Mouse (Mus musculus): ENCODE measurements at regions not wholly inside any gene's neighbourhood (a gene's known extent, or its start where the extent isn't known, plus 50 kb on each side); places are given as distances from the start of the nearest gene placed in this dataset.

DNA sequence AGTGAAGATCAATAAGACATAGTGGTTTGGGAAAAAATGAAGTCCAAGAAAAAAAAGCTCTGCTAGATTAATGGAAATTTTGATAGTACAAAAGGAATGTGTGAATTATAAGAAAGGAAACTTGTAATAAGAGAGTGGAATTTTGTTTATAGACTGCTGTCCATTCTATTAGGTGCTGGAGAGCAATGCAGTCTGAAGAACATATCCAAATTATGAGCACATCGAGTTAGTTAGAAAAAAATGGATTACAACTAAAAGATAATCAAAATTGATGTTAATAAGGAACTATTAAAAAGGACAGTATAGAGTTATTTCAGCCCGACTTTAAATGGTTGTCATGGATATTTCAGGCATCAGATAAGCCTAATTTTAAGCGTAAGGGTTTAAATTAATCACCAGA, 98.2 kb upstream of the Nox4 start:
- Histone ChIP-seq H3K4me2 (replicated peaks; ENCODE audit: low read depth, low read length) (no peak overlapping the region), H3K36me3 (ENCODE audit: control insufficient read depth, insufficient read depth, low read length) (no peaks in the 10 kb centered on the region), H3K9me3 (ENCODE audit: control insufficient read depth, low read length) (no peaks in the 10 kb centered on the region), H3K4me1 (replicated peaks; ENCODE audit: control insufficient read depth, insufficient read depth, low read length) (no peaks in the 10 kb centered on the region), H3K9ac (ENCODE audit: low read depth, low read length) (no peak overlapping the region), H3K4me3 (ENCODE audit: low read depth, low read length) (no peak overlapping the region), H3K27me3 (ENCODE audit: control insufficient read depth, insufficient read depth, low read length) (no peaks in the 10 kb centered on the region), H3K27ac (ENCODE audit: low read depth, low read length) (no peak overlapping the region)
- 70% methylated on average over 3 of the region's 3 CpGs for WGBS
- ATAC-seq (ENCODE audit: low FRiP score) (no peak), DNase-seq (ENCODE audit: low spot score) (no peak)

DNA sequence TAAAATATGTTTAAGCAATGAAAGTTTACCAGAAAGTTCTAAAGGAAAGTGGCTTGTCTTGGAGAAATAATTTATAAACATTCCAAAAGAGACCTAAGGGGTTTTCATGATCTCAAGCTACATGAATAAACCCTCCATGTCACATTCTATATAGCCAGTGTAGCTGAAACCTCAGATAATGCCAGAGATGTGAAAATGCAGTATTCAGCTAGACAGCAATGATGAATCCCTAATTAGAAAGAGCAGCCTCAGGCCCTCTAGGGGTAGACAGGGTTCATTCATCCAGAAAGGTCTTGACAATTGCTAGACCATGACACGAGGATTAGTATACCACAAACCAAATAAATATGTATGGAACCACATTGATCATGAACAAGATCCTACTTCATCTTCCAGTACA, 97.2 kb upstream of the Nox4 start:
- no peak overlapping the region for H3K4me2 ChIP-seq (replicated peaks; ENCODE audit: low read depth, low read length)
- no peaks in the 10 kb centered on the region for H3K9me3 ChIP-seq (ENCODE audit: control insufficient read depth, low read length)
- no peaks in the 10 kb centered on the region for H3K36me3 ChIP-seq (ENCODE audit: control insufficient read depth, insufficient read depth, low read length)
- ATAC-seq (ENCODE audit: low FRiP score) = no peak
- no peak overlapping the region for H3K4me3 ChIP-seq (ENCODE audit: low read depth, low read length)
- no peaks in the 10 kb centered on the region for H3K27me3 ChIP-seq (ENCODE audit: control insufficient read depth, insufficient read depth, low read length)
- DNase-seq (ENCODE audit: low spot score) = no peak
- no peak overlapping the region for H3K9ac ChIP-seq (ENCODE audit: low read depth, low read length)
- 30% methylated on average over 1 of the region's 1 CpGs for WGBS
- H3K27ac ChIP-seq (ENCODE audit: low read depth, low read length) = no peak overlapping the region
- no peaks in the 10 kb centered on the region for H3K4me1 ChIP-seq (replicated peaks; ENCODE audit: control insufficient read depth, insufficient read depth, low read length)

DNA sequence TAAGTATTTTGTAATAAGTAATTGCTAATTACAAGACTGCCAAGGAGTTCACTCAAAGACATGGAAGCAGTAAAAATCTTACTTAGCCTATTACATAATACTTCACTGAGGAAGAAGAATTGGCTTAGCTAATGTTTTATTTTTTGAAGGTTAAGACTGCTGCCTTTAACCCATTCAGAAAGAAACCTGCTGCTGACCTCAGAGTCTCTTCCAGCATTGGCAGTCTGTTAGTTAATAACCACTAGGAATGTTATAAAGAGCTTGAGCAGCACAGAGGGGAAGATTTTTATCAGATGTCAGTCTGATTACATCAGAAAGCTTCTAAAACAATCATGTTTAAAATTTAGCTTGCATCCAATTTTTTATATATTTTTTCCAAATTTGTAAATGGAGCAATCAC, 94.9 kb upstream of the Nox4 start:
- Histone ChIP-seq H3K4me1 (replicated peaks; ENCODE audit: control insufficient read depth, insufficient read depth, low read length) (no peaks in the 10 kb centered on the region), H3K4me3 (ENCODE audit: low read depth, low read length) (no peak overlapping the region), H3K27me3 (ENCODE audit: control insufficient read depth, insufficient read depth, low read length) (no peaks in the 10 kb centered on the region), H3K4me2 (replicated peaks; ENCODE audit: low read depth, low read length) (no peak overlapping the region), H3K36me3 (ENCODE audit: control insufficient read depth, insufficient read depth, low read length) (no peaks in the 10 kb centered on the region), H3K9me3 (ENCODE audit: control insufficient read depth, low read length) (no peaks in the 10 kb centered on the region), H3K27ac (ENCODE audit: low read depth, low read length) (no peak overlapping the region), H3K9ac (ENCODE audit: low read depth, low read length) (no peak overlapping the region)
- DNase-seq (ENCODE audit: low spot score) (no peak), ATAC-seq (ENCODE audit: low FRiP score) (no peak)

DNA sequence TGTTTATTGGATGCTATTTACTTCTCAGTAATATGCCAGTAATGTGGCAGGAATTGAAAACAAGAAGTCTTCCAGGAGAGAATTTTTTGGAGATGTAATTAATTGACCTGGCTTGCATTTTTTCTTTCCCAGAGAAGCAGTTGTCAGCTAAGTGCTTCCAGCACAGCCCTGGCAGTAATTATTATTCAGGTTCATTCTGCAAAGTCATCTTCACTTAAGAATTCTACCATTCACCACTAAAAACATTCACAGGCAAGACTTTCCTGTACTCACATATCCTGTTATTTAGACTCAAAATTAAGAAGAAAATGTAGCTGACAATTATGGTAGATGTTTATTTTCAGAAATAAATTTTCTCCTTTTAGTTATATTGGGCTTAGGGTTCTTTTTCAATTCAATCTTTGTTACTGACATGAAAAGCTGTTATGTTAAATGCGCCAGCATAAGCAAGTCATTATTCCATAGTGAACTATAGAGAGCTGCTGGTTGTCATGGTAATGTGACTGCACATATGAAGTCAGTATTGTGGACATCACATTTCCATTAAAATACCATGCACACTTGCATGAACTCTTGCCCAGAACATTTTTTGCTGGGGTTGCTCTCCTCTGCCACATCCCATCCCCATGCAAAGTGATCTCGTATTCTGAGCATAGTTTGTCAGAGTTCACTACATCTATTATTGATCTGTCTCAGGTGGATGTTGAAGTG, 59.3 kb upstream of the Nox4 start:
- Histone ChIP-seq H3K27me3 (ENCODE audit: control insufficient read depth, insufficient read depth, low read length) (no peaks in the 10 kb centered on the region), H3K27ac (ENCODE audit: low read depth, low read length) (no peak overlapping the region), H3K4me3 (ENCODE audit: low read depth, low read length) (no peak overlapping the region), H3K9ac (ENCODE audit: low read depth, low read length) (no peak overlapping the region), H3K36me3 (ENCODE audit: control insufficient read depth, insufficient read depth, low read length) (no peaks in the 10 kb centered on the region), H3K4me1 (replicated peaks; ENCODE audit: control insufficient read depth, insufficient read depth, low read length) (no peaks in the 10 kb centered on the region), H3K4me2 (replicated peaks; ENCODE audit: low read depth, low read length) (no peak overlapping the region), H3K9me3 (ENCODE audit: control insufficient read depth, low read length) (no peaks in the 10 kb centered on the region)
- 46% methylated on average over 2 of the region's 2 CpGs for WGBS
- peak; percentile 92 for ATAC-seq (ENCODE audit: low FRiP score)
- DNase-seq (ENCODE audit: low spot score) = peak; percentile 14

DNA sequence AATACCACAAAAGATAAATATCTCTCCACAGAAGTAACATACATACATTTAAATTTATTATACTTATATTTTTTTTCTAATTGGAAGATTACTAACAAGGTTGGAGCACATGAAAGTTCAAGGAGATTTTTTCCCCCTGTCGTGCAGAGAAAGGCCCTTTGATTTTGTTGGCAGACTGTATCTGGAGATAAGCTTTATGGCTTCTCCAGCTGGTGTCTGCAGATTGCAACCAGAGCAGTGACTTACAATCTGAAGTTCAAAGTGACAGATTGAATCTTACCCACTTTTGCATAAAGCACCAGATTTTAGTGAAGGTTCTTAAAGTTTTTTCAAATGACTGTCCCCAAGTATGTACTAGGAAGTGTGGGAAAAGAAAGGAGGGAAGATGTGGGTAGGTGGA, 50.2 kb upstream of the Nox4 start:
- Histone ChIP-seq H3K9ac (ENCODE audit: low read depth, low read length) (no peak overlapping the region), H3K36me3 (ENCODE audit: control insufficient read depth, insufficient read depth, low read length) (no peaks in the 10 kb centered on the region), H3K4me3 (ENCODE audit: low read depth, low read length) (no peak overlapping the region), H3K27me3 (ENCODE audit: control insufficient read depth, insufficient read depth, low read length) (no peaks in the 10 kb centered on the region), H3K4me1 (replicated peaks; ENCODE audit: control insufficient read depth, insufficient read depth, low read length) (no peaks in the 10 kb centered on the region), H3K27ac (ENCODE audit: low read depth, low read length) (no peak overlapping the region), H3K9me3 (ENCODE audit: control insufficient read depth, low read length) (no peaks in the 10 kb centered on the region), H3K4me2 (replicated peaks; ENCODE audit: low read depth, low read length) (no peak overlapping the region)
- ATAC-seq (ENCODE audit: low FRiP score) = no peak
- 69% methylated on average over 1 of the region's 1 CpGs for WGBS
- DNase-seq (ENCODE audit: low spot score) = no peak
